Mouse (Mus musculus) cortical plate, adult 2 months (tissue): ENCODE data around the gene Sgms1.

ENCODE experiments used
- CTCF ChIP-seq: fragments of 200-500 bp; IDR thresholded peaks from 2 replicates; pipeline ENCODE4 v1.5.1; 2011; ENCODE audit warnings: mild to moderate bottlenecking, control low read depth, low read length; ENCODE audit not compliant: insufficient read depth; ENCODE audit errors: extremely low read depth
- POLR2A ChIP-seq: fragments of 200-500 bp; IDR thresholded peaks from 2 replicates; pipeline ENCODE4 v1.6.1; 2011; ENCODE audit warnings: mild to moderate bottlenecking, low read length, control low read depth; ENCODE audit not compliant: insufficient read depth; ENCODE audit errors: extremely low read depth

GRCm38 (mm10) chr19:32227175-32227574 lies 162.3 kb downstream of the Sgms1 start:
- TF ChIP-seq CTCF = no peak
- no peak for TF ChIP-seq POLR2A
